Mouse (Mus musculus) Patski (cell line): Measurements from ENCODE around the gene Rabgef1. TPM values are rescaled to one million over a fixed set of nuclear protein-coding genes. Genes with fewer than 3 reads are reported as not detected.

Source experiments
- ATAC-seq: fragments of 100-300 bp; one replicate; pipeline ENCODE4 v1.8.0; 2021
- CTCF ChIA-PET: fragments of 350-600 bp; sonication (Branson Sonifier 250); formaldehyde crosslinking; loops from one replicate; lab custom pipeline; 2022; ENCODE audit warnings: inconsistent platforms; lab: Charles Lee
- POLR2A ChIA-PET: fragments of 350-600 bp; sonication (Branson Sonifier 250); formaldehyde crosslinking; loops from one replicate; lab custom pipeline; 2022; ENCODE audit warnings: antibody characterized with exemption, inconsistent platforms; lab: Charles Lee
- DNase-seq: peaks from one replicate; pipeline ENCODE4 v3.0.0-alpha.2; 2011; ENCODE audit warnings: low read depth, low spot score
- H3K27me3 ChIP-seq: fragments of 371-371 bp; one replicate; pipeline ENCODE4 v1.5.1; 2021
- CTCF ChIP-seq: fragments of 100-300 bp; IDR thresholded peaks from one replicate; pipeline ENCODE4 v1.5.1; 2021
- in situ Hi-C: fragments of 300-500 bp; cut with MboI; formaldehyde crosslinking; loops from 3 replicates; pipeline ENCODE4 v1.11.1; 2018; ENCODE audit warnings: low pct_unique_long_range_greater_than_20kb, mixed read lengths
- polyA plus RNA-seq: library from polyadenylated mRNA; unstranded; gene quantifications from one replicate; pipeline ENCODE4 v1.2.3, GENCODE M21; 2021

Rabgef1 gene
- polyA plus RNA-seq, 1 experiment from 2014 or later = 33.6 TPM

DNA sequence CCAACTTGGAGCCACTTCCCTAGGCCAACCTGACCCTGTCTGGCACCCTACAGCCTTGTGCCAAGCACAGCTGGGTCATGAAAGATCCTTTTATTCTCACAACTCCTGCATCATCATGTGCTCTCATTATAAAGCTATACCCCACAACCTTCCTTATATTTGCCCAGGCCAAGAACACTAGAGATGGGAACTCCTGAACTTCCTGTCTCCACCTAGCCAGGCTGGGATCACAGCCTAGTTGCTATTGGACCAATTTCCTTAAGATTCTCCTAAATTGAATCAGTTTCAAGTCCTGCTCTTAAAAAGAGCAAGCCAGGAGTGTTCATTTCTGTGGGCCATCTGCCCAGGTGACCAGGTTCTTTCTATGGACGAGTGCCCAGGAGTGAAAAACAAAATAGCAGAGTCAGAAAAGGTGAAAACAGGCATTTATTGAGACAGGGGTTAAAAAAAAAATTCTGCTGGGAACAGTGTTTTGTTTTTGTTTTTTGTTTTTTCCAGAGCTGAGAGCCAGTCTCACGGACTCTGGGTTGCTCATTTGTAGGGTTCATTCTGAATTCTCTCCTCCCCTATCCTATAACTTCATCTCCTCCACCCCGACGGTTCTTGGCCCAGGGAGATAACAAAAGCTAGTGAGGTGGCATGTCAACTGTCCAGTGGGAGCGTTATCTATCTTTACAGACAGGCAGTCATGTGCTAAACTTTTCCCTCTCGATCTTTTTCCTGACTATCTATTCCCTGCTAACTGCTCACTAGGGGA lies 754 bp upstream of the Rabgef1 start:
- ChIA-PET CTCF (interaction anchor here (0.5 to 0.7 kb wide), 2 partner anchors 10 to 133 kb away, joined by 3 to 4 read pairs; no protein-coding TSS in a partner anchor), POLR2A (interaction anchor here (0.8 kb wide), 1 partner anchor 20 kb away, joined by 3 read pairs; no protein-coding TSS in a partner anchor)
- no peaks in the 10 kb centered on the region for H3K27me3 ChIP-seq
- ATAC-seq (no peak), DNase-seq (no peak)
- TF ChIP-seq CTCF = no peak
- in situ Hi-C loops = no loop called here

DNA sequence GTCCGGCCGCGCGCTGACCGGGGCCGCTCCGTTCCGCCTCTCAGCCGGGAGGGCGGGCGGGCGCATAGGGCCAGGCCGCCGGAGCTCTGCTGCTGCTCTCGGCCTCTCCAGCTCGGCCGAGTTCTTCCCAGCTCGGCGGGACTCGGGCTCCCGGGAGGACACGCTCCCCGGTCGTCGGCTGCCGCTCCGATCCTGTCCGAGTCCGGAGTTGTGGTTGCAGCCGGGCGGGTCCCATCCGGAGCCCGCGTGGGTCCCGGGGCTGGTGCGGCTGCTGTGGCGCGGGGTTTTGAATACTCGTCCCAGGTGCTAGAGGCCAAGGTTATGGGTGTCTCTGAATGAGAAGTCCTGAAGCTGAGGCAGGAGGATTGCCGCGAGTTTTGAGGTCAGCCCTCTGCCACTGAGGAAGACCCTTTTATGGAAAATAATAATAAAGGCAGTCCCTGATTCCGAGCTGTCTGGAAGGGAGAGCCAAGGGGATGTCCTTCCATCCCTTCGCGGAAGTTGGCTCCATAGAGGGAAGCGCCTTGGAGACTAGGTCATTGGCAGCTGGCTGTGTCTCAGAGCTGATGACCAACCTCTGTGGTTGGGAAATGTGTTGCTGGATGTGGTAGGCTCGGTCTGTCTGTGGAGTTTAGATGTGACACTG lies 481 bp downstream of the Rabgef1 start:
- in situ Hi-C loops = no loop called here
- TF ChIP-seq CTCF = no peak
- ATAC-seq (peak; percentile 61), DNase-seq (no peak)
- no peaks in the 10 kb centered on the region for H3K27me3 ChIP-seq
- ChIA-PET CTCF (interaction anchor here (1.6 to 2.3 kb wide), 2 partner anchors 9 to 21 kb away, joined by 3 to 10 read pairs; no protein-coding TSS in a partner anchor), POLR2A (no interaction called here)

DNA sequence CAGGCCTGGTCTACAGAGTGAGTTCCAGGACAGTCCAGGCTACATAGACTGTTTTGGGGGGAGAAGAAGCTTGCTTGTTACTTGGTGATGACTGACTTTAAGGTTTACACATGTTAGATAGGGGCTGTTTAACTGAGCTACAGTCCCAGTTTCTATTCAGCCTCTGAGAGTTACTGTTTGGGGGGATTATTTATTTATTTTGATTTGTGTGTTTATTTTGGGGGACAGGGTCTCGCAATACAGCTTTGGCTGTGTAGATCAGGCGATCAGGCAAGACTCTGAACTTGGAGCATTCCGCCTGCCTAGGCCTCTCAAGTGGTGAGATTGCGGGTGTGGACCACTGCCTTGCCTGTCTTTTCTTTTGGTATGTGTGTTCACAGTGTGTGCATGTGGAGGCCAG lies 1.4 kb downstream of the Rabgef1 start:
- ATAC-seq (no peak), DNase-seq (no peak)
- no peaks in the 10 kb centered on the region for H3K27me3 ChIP-seq
- ChIA-PET POLR2A (interaction anchor here (0.5 to 0.9 kb wide), 3 partner anchors 11 to 247 kb away, joined by 3 to 4 read pairs (median 3); no protein-coding TSS in a partner anchor), CTCF (interaction anchor here (0.7 to 2.3 kb wide), 6 partner anchors 10 to 44 kb away, joined by 3 to 10 read pairs (median 5); partner anchors contain the start of gene Tmem248)
- no peak for TF ChIP-seq CTCF
- in situ Hi-C loops = no loop called here

DNA sequence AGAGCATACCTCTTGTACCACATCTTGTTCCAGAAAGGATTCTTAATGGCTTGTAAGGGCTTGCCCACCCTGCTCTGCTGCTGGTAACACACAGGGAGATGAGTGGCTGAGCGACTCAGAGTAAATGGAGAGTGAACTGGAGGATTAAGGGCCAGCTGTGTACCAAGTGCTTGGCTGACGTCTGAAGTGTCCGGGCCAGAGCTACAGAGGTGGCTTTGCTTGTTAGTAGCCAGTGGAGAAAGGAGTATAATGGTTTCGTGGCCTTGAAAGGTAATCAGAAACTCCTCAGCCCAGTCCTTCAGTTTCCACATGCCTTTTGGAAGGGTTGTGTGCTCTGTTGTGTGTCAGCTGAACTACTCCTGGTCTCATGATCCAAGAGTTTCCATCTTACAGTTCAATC lies 6.3 kb downstream of the Rabgef1 start:
- TF ChIP-seq CTCF = no peak
- CTCF ChIA-PET = interaction anchor here (1.2 kb wide), 1 partner anchor 36 kb away, joined by 3 read pairs; no protein-coding TSS in a partner anchor
- POLR2A ChIA-PET = no interaction called here
- no peak for ATAC-seq
- no peaks in the 10 kb centered on the region for H3K27me3 ChIP-seq
- in situ Hi-C loops = no loop called here
- DNase-seq = no peak

DNA sequence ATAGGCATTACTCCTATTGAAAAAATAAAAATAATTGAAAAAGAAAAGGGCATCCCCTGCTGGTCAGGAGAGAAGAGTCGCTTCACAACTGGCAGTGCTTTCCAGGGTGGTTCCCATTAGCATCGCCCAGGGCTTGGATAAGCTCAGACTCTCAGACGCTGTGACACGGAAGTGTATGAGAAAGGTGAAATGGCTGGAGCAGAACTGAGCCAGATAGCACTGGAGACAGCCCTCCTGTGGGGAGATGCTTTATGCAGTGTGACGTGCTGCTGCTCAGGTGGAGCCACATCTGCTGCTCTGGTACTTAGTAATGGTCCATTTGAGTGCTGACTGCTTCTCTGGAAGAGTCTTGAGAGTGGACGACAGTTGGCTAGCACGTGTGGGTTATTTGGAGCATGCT lies 8.8 kb downstream of the Rabgef1 start:
- ChIA-PET POLR2A (interaction anchor here (1.3 kb wide), 1 partner anchor 11 kb away, joined by 3 read pairs; no protein-coding TSS in a partner anchor), CTCF (interaction anchor here (1.1 kb wide), 1 partner anchor 11 kb away, joined by 8 read pairs; no protein-coding TSS in a partner anchor)
- no peak for TF ChIP-seq CTCF
- H3K27me3 ChIP-seq = no peaks in the 10 kb centered on the region
- in situ Hi-C loops = no loop called here
- DNase-seq = no peak
- ATAC-seq = no peak

DNA sequence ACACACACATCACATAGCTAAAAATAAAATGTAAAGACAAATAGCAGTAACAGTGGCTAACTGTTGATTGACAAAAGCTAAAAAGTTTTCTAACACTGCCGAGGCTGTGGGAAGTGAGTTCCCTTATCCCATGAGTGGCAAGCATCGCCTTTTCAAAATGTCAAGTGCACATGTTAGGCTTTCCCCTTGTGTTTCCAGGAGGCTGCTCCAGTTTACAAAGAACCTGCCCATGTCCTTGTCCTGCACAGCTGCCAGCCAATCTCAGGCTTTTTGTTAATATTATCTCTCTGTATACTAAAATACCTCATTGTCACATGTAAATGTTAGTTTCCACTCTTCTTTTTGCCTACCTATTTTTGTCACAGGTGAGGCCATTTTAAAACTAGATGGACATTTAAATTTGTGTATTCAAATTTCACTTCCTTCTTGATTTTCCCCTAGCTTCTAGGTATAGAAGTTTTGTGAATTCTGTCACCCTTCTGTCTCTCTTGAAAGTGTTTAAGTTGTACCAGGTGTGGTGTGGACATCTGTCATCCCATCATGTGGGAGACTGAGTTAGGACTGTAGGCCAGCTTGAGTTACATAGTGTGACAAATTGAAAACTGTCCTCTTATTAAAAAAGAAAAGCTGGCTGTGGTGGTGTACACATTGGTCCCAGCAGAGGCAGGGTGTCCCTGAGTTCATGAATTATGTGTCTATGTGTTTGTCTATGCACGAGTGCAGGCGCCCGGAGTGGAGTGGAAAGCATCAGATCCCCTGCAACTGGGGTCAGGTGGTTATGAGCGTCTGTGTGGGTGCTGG lies 10.3 kb downstream of the Rabgef1 start:
- DNase-seq (no peak), ATAC-seq (no peak)
- H3K27me3 ChIP-seq = no peaks in the 10 kb centered on the region
- CTCF ChIA-PET = interaction anchor here (1.1 kb wide), 1 partner anchor 12 kb away, joined by 3 read pairs; no protein-coding TSS in a partner anchor
- POLR2A ChIA-PET = interaction anchor here (0.6 kb wide), 1 partner anchor 19 kb away, joined by 3 read pairs; no protein-coding TSS in a partner anchor
- in situ Hi-C loops = no loop called here
- no peak for TF ChIP-seq CTCF

DNA sequence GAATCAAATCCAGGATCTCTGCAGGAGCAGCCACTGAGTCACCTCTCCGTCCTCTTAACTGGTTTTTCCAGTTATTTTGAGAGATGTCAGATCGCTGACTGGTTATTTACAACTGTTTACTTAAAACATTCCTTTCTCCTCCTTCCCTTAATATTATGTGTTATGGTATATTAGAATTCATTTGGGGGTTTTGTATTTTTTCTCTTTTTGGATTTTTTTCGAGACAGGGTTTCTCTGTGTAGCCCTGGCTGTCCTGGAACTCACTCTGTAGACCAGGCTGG lies 10.9 kb downstream of the Rabgef1 start:
- in situ Hi-C loops = no loop called here
- ChIA-PET POLR2A (no interaction called here), CTCF (interaction anchor here (1.1 to 1.8 kb wide), 2 partner anchors 9 to 12 kb away, joined by 3 to 5 read pairs; no protein-coding TSS in a partner anchor)
- no peaks in the 10 kb centered on the region for H3K27me3 ChIP-seq
- no peak for ATAC-seq
- no peak for DNase-seq
- TF ChIP-seq CTCF = no peak

DNA sequence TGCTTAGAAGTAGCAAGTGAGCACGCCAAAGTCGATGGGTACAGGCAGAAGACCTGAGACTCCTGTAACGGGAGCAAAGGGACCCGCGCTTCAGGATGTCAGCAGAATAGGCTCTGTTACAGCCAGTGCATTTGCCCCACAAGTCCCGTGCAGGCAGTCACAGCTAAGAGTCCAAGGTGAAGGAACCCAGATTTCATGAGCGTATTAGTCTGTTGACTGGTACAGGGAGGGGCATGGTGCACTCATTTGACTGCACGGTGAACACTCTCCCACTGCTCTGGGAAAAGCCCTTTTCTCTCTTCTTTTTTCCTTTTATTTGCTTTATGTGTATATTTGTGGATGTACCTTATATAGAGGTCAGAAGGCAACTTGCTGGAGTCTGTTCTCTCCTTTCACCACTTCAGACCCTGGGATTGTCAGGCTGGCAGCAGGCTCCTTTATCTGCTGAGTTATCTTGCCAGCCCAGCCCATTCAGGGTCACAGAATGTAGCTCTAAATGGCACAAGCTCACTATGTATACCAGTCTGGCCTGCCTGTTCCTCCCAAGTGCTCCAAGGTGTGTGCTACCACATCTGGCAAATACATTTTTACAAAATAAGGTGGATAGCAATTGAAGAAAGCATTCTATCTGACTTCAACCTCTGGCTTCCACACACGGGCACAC lies 12.7 kb downstream of the Rabgef1 start:
- ChIA-PET POLR2A (interaction anchor here (1.0 to 1.6 kb wide), 3 partner anchors 11 to 15 kb away, joined by 3 to 4 read pairs (median 4); no protein-coding TSS in a partner anchor), CTCF (interaction anchor here (1.0 to 2.1 kb wide), 4 partner anchors 9 to 14 kb away, joined by 3 to 7 read pairs (median 6); no protein-coding TSS in a partner anchor)
- DNase-seq (no peak), ATAC-seq (no peak)
- no peak for TF ChIP-seq CTCF
- in situ Hi-C loops = no loop called here
- H3K27me3 ChIP-seq = no peaks in the 10 kb centered on the region

DNA sequence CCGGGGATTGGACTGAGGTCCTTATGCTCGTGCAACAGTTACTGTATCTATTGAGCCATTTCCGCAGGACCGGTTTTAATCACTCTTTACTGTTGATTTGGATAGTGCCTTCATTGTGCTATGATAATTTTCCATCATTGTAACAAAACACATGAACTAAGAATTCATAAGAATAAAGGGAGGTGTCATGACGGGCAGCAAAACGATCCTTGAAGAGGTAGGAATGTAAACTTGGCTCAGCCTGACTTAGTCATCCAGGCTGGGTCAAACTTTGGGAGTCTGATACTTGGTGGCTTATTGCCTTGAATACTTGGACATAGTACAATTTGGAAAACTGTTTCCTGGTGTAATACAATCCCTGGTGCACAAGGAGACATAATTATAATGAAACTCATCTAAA lies 13.7 kb downstream of the Rabgef1 start:
- no peaks in the 10 kb centered on the region for H3K27me3 ChIP-seq
- in situ Hi-C loops = no loop called here
- POLR2A ChIA-PET = no interaction called here
- CTCF ChIA-PET = interaction anchor here (1.0 to 2.1 kb wide), 3 partner anchors 10 to 13 kb away, joined by 3 to 7 read pairs (median 6); no protein-coding TSS in a partner anchor
- ATAC-seq (no peak), DNase-seq (no peak)
- TF ChIP-seq CTCF = no peak
